Mouse (Mus musculus): Measurements from ENCODE around the gene Pla2g2d. TPM values are rescaled to one million over a fixed set of nuclear protein-coding genes. Genes with fewer than 3 reads are reported as not detected.

Pla2g2d gene
- total and polyA plus RNA-seq, 3 experiments, result not detected

DNA sequence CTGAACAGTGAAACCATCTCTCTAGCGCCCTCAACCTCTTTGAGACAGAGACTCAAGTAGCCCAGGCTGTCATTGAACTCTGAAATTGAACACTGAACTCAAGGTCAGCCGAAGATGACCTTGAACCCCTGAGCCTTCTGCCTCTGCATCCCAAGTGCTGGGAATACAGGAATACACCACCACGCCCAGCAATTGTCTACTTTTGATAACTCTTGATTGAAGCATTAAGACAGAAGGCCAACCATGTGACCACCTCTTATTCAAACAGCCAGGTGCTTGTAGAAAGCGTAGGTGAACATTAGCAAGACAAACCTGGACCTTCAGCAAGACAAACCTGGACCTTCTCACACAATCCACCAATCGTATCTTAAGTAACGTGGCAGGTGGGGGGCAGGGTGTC is 18.8 kb downstream of the Pla2g2d start:
- no peaks in the 10 kb centered on the region for H3K27me3 ChIP-seq (ENCODE audit: control insufficient read depth in 1 of 2, insufficient read depth in 2 of 2, low read length in 2 of 2)
- no peak overlapping the region for H3K4me3 ChIP-seq (ENCODE audit: control insufficient read depth in 1 of 2, insufficient read depth in 1 of 2, low read depth in 2 of 2, low read length in 2 of 2)
- TF ChIP-seq TCF12 (IDR thresholded peaks at IDR 0.05; ENCODE audit: low read depth, low read length) (no peak), POLR2AphosphoS2 (IDR thresholded peaks at IDR 0.05; ENCODE audit: low read length) (no peak), ELF1 (IDR thresholded peaks at IDR 0.05; ENCODE audit: low read depth, low read length) (no peak), KAT2A (conservative IDR thresholded peaks at IDR 0.05; ENCODE audit: low read depth, low read length) (no peak), CHD1 (IDR thresholded peaks at IDR 0.05; ENCODE audit: low read depth, low read length) (no peak), MAX (IDR thresholded peaks at IDR 0.05; ENCODE audit: low read length) (no peak), TAL1 (IDR thresholded peaks at IDR 0.05; ENCODE audit: low read length) (no peak), UBTF (IDR thresholded peaks at IDR 0.05; ENCODE audit: borderline replicate concordance, insufficient read depth, low read depth, low read length) (no peak), ZKSCAN1 (IDR thresholded peaks at IDR 0.05; ENCODE audit: low read depth, low read length) (no peak)
- no peak overlapping the region for H3K9ac ChIP-seq (ENCODE audit: control insufficient read depth, low read depth, low read length, poor library complexity, severe bottlenecking)
- H3K9me3 ChIP-seq (replicated peaks; ENCODE audit: insufficient read depth, low read length), result no peaks in the 10 kb centered on the region
- H3K79me2 ChIP-seq (ENCODE audit: control insufficient read depth, insufficient read depth, low read length, poor library complexity), result no peaks in the 10 kb centered on the region
- H3K4me1 ChIP-seq (ENCODE audit: control insufficient read depth in 1 of 2, insufficient read depth in 2 of 2, low read length in 2 of 2), result no peaks in the 10 kb centered on the region
- H3K36me3 ChIP-seq (ENCODE audit: control insufficient read depth in 1 of 2, insufficient read depth in 2 of 2, low read length in 2 of 2), result no peaks in the 10 kb centered on the region
- DNase-seq (ENCODE audit: low read depth, low spot score), result no peak
- no peak overlapping the region for H3K27ac ChIP-seq (ENCODE audit: control insufficient read depth, low read depth, low read length)

- Histone ChIP-seq H3K9ac (ENCODE audit: control insufficient read depth, low read depth, low read length, poor library complexity, severe bottlenecking) (no peak overlapping the region), H3K79me2 (ENCODE audit: control insufficient read depth, insufficient read depth, low read length, poor library complexity) (no peaks in the 10 kb centered on the region), H3K27me3 (ENCODE audit: control insufficient read depth in 1 of 2, insufficient read depth in 2 of 2, low read length in 2 of 2) (no peaks in the 10 kb centered on the region)
These were observed 21.1 kb downstream of the Pla2g2d start for GRCm38 (mm10) chr4:138796513-138797216.

More at GRCm38 (mm10) chr4:138796513-138797216, 21.1 kb downstream of the Pla2g2d start:
- Histone ChIP-seq H3K27ac (ENCODE audit: control insufficient read depth, low read depth, low read length) (no peak overlapping the region), H3K4me1 (ENCODE audit: control insufficient read depth in 1 of 2, insufficient read depth in 2 of 2, low read length in 2 of 2) (no peaks in the 10 kb centered on the region), H3K36me3 (ENCODE audit: control insufficient read depth in 1 of 2, insufficient read depth in 2 of 2, low read length in 2 of 2) (no peaks in the 10 kb centered on the region), H3K4me3 (ENCODE audit: control insufficient read depth in 1 of 2, insufficient read depth in 1 of 2, low read depth in 2 of 2, low read length in 2 of 2) (no peak overlapping the region), H3K9me3 (replicated peaks; ENCODE audit: insufficient read depth, low read length) (no peaks in the 10 kb centered on the region)
- TF ChIP-seq NRF1 (IDR thresholded peaks at IDR 0.05; ENCODE audit: insufficient read depth, low read depth, low read length, poor library complexity, severe bottlenecking), result no peak
- no peak for TF ChIP-seq GABPA (IDR thresholded peaks at IDR 0.05; ENCODE audit: low read depth, low read length)
- no peak for TF ChIP-seq NELFE (IDR thresholded peaks at IDR 0.05; ENCODE audit: low read depth, low read length)
- TF ChIP-seq CTCF (IDR thresholded peaks at IDR 0.05 in 2 of 3, conservative IDR thresholded peaks at IDR 0.05 in 1 of 3; ENCODE audit: control insufficient read depth in 1 of 3, insufficient read depth in 1 of 3, low read depth in 2 of 3, low read length in 3 of 3, poor library complexity in 1 of 3, severe bottlenecking in 1 of 3), result no peak
- no peak for TF ChIP-seq RCOR1 (IDR thresholded peaks at IDR 0.05; ENCODE audit: low read depth, low read length)
- TF ChIP-seq TAL1 (IDR thresholded peaks at IDR 0.05; ENCODE audit: low read length), result no peak
- TF ChIP-seq MXI1 (IDR thresholded peaks at IDR 0.05; ENCODE audit: low read depth, low read length), result no peak
- TF ChIP-seq POLR2AphosphoS2 (IDR thresholded peaks at IDR 0.05; ENCODE audit: low read length), result no peak
- no peak for TF ChIP-seq E2F4 (IDR thresholded peaks at IDR 0.05; ENCODE audit: borderline replicate concordance, low read depth, low read length)
- no peak for TF ChIP-seq ZNF384 (IDR thresholded peaks at IDR 0.05; ENCODE audit: low read depth, low read length)
- TF ChIP-seq RAD21 (IDR thresholded peaks at IDR 0.05; ENCODE audit: low read depth, low read length), result no peak
- no peak for TF ChIP-seq MYB (IDR thresholded peaks at IDR 0.05; ENCODE audit: low read depth, low read length)
- TF ChIP-seq TCF12 (IDR thresholded peaks at IDR 0.05; ENCODE audit: low read depth, low read length), result no peak
- no peak for TF ChIP-seq SMC3 (IDR thresholded peaks at IDR 0.05; ENCODE audit: low read depth, low read length)
- TF ChIP-seq ZC3H11A (IDR thresholded peaks at IDR 0.05; ENCODE audit: low read depth, low read length), result no peak
- DNase-seq (ENCODE audit: low read depth, low spot score), result no peak
